Mouse (Mus musculus) thymus, adult 18-20 months (tissue): Measurements from ENCODE around the gene Vim.
"Not testable (repeated sequence)": the region's sequence is repeated elsewhere in the genome, so short reads cannot be mapped to it uniquely, and the experiment has no call there.

Source experiments
- DNase-seq, 2 experiments: peaks; one replicate each; pipeline ENCODE4 v3.0.0; 2022; ENCODE audit warnings: mixed read lengths in 2 of 2

The Vim gene

DNA sequence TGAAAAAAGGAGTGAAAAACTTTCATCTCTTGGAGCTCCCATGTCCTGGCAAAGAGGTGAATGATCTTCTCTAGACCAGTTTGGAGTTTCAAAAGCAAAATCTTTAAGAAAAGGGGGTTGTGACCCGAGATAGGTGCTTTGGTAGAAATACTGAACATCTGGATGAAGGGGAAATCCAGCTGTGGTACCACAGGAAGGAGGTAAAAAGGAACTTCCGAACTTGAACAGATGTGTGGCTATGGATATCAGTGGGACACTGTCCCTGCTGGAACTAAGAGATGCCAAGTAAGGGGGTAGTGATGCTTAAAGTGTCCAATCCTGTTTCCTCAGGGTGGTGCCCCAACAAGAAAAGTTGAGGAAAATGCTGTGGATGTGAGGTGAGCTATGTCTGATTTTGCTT is 3.6 kb upstream of the Vim start:
- DNase-seq: no peak

DNA sequence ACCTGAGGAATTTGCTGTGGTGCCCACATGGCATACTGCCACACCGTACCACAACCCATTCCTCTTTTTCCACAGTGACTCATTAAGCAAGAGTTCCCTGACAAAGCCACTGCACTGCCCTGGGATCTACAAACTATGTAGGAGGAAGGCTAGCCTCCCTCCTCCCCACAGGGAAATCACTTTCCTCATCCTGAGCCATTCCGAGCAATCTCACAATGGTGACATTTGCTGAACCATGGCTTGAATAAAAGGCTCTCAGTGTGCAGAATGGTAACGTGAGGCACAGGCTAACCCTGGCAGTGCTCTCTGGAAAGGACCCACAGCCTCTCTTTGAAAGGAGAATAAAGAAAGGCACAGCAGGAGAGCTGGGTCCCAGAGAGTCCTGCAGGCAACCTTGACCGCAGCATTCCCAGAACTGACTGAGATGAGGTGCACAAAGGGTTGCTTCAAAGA is 1.6 kb upstream of the Vim start:
- no peak for DNase-seq

GRCm38 (mm10) chr2:13572647-13573407 is 900 bp upstream of the Vim start:
- no peak for DNase-seq

DNA sequence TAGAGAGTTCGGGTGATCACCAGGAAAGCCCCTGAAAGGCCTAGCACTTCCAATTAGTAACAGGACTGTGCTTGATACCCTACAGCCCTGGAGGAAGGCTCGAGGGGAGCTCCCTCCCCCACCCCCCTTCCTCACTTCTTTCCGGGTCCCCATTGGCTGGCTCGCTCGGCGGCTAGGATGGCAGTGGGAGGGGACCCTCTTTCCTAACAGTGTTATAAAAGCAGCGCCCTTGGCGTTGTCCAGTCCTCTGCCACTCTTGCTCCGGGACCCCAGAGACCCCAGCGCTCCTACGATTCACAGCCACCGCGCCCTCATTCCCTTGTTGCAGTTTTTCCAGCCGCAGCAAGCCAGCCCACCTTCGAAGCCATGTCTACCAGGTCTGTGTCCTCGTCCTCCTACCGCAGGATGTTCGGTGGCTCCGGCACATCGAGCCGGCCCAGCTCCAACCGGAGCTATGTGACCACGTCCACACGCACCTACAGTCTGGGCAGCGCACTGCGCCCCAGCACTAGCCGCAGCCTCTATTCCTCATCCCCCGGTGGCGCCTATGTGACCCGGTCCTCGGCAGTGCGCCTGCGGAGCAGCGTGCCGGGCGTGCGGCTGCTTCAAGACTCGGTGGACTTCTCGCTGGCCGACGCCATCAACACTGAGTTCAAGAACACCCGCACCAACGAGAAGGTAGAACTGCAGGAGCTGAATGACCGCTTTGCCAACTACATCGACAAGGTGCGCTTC is 506 bp downstream of the Vim start:
- DNase-seq: peak; percentile 63 to 65

GRCm38 (mm10) chr2:13574801-13575150 is 1.0 kb downstream of the Vim start:
- peak; percentile 48 to 64 for DNase-seq

GRCm38 (mm10) chr2:13575287-13575801 is 1.6 kb downstream of the Vim start:
- DNase-seq: peak; percentile 56 to 69

- DNase-seq: no peak
Observed at GRCm38 (mm10) chr2:13575926-13576325, 2.2 kb downstream of the Vim start.

- no peak for DNase-seq
Observed at GRCm38 (mm10) chr2:13577399-13577798, 3.7 kb downstream of the Vim start.

- DNase-seq: no peak
Observed at GRCm38 (mm10) chr2:13578473-13579152, 4.9 kb downstream of the Vim start.

DNA sequence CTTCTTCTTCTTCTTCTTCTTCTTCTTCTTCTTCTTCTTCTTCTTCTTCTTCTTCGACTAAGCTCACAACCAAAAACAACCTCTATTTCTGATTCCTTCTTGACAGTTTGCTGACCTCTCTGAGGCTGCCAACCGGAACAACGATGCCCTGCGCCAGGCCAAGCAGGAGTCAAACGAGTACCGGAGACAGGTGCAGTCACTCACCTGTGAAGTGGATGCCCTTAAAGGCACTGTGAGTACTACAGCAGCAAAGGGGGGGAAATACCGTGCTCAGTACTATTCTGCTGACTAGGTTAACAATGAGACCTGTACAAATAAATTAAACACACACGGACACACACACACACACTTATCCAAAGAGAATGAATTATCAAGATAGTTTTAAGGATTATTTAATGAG is 5.6 kb downstream of the Vim start:
- DNase-seq: no peak

DNA sequence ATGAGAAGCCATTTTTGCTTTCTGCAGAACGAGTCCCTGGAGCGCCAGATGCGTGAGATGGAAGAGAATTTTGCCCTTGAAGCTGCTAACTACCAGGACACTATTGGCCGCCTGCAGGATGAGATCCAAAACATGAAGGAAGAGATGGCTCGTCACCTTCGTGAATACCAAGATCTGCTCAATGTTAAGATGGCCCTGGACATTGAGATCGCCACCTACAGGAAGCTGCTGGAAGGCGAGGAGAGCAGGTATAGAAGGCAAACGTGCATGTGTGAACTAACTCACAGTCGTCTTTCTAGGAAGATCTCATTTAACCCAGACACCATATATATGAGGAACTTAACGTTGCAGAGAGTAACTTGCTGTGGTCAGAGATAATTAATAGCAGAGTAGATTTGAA is 6.3 kb downstream of the Vim start:
- DNase-seq: no peak

GRCm38 (mm10) chr2:13582184-13582583 is 8.5 kb downstream of the Vim start:
- DNase-seq: no peak

DNA sequence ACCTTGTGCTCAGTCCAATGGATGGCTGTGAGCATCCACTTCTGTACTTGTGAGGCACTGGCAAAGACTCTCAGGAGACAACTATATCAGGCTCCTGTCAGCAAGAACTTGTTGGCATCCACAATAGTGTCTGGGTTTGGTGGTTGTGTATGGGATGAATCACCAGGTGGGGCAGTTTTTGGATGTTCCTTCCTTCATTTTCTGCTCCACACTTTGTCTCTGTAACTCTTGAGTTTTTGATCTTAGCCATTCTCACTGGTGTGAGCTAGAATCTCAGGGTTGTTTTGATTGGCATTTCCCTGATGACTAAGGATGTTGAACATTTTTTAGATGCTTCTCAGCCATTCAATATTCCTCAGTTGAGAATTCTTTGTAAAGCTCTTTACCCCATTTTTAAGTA is 10.0 kb downstream of the Vim start:
- DNase-seq: not testable (repeated sequence)

DNA sequence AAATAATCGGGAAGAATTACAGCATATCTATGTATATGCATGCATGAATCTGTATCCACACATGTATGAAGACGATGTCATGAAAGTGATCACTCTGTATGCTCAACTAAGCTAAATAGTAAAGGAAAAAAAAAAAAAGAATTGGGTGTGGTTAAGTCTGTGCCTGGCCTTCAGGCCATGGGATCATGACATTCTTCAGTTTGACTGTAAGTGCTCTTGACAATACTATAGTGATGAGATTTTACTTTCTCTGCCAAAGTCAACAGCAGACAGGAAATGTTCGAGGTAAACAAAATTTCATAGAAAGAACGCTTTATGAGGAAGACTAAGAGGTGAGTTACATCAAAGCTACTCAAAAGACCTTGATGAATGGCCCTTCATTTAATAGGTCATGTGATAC is 19.6 kb downstream of the Vim start:
- no peak for DNase-seq

- no peak for DNase-seq
Observed at GRCm38 (mm10) chr2:13596965-13597656, 23.4 kb downstream of the Vim start.

DNA sequence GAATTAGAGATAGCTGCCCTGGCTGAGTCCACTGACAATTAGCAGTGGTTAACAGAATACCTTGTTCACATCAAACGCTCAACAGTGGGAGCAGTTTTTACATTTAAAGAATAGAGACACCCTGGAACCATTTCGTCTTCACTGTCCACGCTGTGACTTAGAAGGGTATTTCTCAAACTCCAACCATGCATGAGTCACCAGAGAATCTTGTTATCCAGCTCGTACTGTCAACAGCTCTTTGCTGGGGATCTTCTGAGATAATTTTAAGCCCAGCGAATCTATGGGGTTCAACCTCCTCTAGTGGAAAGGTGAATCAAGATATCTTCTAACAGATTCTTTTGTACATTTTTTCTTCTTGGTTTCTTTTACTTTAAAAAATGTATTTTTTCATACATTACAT is 24.4 kb downstream of the Vim start:
- DNase-seq: no peak

DNA sequence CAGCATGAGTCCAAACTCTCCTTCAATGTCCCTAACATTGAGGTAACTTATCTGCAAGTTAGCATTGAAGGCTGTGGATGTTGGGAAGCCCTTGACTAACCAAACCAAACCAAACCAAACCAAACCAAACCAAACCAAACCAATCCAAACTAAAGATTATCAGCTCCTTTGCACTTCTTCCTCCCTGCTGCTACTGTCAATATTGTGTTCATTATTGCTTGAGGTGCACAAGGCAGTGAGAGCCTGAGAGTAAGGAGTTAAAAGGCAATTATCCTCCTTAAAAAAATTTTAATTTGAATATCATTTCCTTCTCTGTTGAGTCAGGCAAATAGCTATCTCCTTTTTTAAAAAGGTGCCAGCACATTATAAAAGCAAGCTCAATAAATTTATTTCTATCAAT is 29.4 kb downstream of the Vim start:
- no peak for DNase-seq

- DNase-seq: not testable (repeated sequence)
Observed at GRCm38 (mm10) chr2:13603636-13604035, 29.9 kb downstream of the Vim start.

DNA sequence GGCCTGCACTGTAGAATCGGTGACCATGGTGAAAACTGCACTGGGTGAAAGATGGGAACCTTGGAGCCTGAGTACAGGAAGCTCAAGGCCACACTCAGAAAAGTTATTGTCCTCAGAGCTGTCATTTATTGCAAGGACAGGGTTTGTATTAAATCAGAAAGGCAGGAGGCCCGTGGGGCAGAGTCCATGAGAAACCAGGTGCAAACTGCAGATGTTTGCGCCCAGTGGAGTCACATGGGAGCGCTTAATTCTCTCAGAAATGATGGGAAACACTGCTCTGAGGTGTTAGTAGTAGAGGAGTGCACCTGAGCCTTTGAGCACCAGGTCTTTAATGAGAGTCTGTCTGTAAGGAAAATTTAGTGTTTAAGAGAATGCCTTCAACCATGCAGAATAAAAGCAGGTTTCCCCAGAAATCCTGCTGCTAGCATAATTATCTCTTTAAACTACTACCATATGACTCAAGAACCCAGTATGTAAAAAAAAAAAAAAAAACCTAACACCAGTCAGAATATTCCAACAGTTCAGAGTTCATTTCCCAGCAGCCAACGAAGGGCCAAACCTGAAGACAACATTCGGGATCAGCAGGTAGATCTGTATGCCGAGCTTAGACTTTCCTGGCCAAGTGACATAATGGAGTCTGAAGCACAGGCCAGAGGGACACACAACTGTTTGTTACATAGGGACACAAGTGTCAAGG is 56.6 kb downstream of the Vim start:
- DNase-seq: no peak
